Mouse (Mus musculus) A20 (cell line): ENCODE data around the gene Lyrm9.

ENCODE experiments used
- DNase-seq: peaks from one replicate; pipeline ENCODE4 v3.0.0-alpha.2; 2011; ENCODE audit warnings: low read depth, low spot score

Lyrm9 gene

GRCm38 (mm10) chr11:78826442-78827013 lies at the start of gene Lyrm9:
Lyrm9 (plus strand) TSS chr11:78826584.
- DNase-seq, result peak; percentile 91

GRCm38 (mm10) chr11:78777851-78778680 lies 48.3 kb upstream of the Lyrm9 start:
- no peak for DNase-seq

GRCm38 (mm10) chr11:78780002-78780401 lies 46.4 kb upstream of the Lyrm9 start:
- DNase-seq, result no peak

- no peak for DNase-seq
Measured at GRCm38 (mm10) chr11:78780571-78780970, 45.8 kb upstream of the Lyrm9 start.

- DNase-seq, result no peak
Measured at GRCm38 (mm10) chr11:78782326-78782725, 44.1 kb upstream of the Lyrm9 start.

GRCm38 (mm10) chr11:78782791-78783347 lies 43.5 kb upstream of the Lyrm9 start:
- no peak for DNase-seq

GRCm38 (mm10) chr11:78786013-78786431 lies 40.4 kb upstream of the Lyrm9 start:
- no peak for DNase-seq

- DNase-seq, result no peak
Measured at GRCm38 (mm10) chr11:78789370-78790060, 36.9 kb upstream of the Lyrm9 start.

- no peak for DNase-seq
Measured at GRCm38 (mm10) chr11:78791582-78791981, 34.8 kb upstream of the Lyrm9 start.

GRCm38 (mm10) chr11:78792055-78792454 lies 34.3 kb upstream of the Lyrm9 start:
- DNase-seq, result peak; percentile 59

GRCm38 (mm10) chr11:78792465-78792864 lies 33.9 kb upstream of the Lyrm9 start:
- DNase-seq, result peak; percentile 61

- DNase-seq, result no peak
Measured at GRCm38 (mm10) chr11:78793116-78793515, 33.3 kb upstream of the Lyrm9 start.

- DNase-seq, result no peak
Measured at GRCm38 (mm10) chr11:78796072-78796729, 30.2 kb upstream of the Lyrm9 start.

GRCm38 (mm10) chr11:78801094-78801493 lies 25.3 kb upstream of the Lyrm9 start:
- DNase-seq, result no peak

GRCm38 (mm10) chr11:78803587-78804316 lies 22.6 kb upstream of the Lyrm9 start:
- DNase-seq, result no peak

GRCm38 (mm10) chr11:78804551-78804950 lies 21.8 kb upstream of the Lyrm9 start:
- no peak for DNase-seq

GRCm38 (mm10) chr11:78805198-78805597 lies 21.2 kb upstream of the Lyrm9 start:
- DNase-seq, result no peak

- no peak for DNase-seq
Measured at GRCm38 (mm10) chr11:78805691-78806137, 20.7 kb upstream of the Lyrm9 start.

GRCm38 (mm10) chr11:78807341-78808108 lies 18.9 kb upstream of the Lyrm9 start:
- no peak for DNase-seq

- DNase-seq, result peak; percentile 37
Measured at GRCm38 (mm10) chr11:78809398-78809797, 17.0 kb upstream of the Lyrm9 start.
